Mouse (Mus musculus): Measurements from ENCODE around the gene Apmap. TPM values are rescaled to one million over a fixed set of nuclear protein-coding genes. Genes with fewer than 3 reads are reported as not detected.
A peak's percentile ranks its signal among the peaks of the same experiment; 100 is the strongest.

Apmap gene
- 34.2 and 34.9 TPM in 2 replicates for polyA plus RNA-seq (2016; fragmentation: Nextera tagmentation; extraction: Ambion mirVana)

DNA sequence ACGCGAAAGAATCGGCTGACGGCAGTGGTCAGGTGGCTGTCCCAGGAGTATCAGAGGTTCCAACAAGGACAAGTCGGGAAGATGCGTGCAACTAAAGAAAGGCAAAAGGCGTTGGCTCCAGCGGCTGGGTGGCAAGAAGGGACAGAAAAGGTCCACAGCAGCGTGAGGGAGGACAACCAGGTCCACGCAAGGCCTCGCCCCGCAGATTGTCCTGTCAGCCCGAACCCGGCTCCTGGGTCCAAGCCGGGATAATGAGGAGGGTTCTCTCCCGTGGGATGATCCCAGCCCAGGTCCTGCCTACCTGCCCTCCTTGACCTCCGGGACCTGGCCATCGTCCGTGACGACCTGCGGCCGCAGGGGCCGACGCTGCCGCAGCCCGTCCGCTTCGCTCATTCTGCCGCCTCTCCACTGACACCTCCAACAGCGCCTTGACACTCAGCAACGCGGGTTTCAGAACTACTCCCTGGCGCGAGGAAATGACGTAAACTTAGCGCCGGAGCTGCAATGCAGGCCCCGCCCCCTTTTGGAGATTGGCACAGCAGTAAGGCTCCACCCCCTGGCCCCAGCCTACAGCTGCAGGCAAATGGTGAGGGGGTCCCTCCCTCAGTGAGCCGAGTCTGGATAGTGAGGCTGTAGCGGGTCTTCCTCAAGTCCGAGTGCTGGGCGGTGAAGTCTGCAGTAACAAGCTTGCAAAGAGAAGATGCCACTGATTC is at the start of gene Apmap:
TSS of gene Apmap (minus strand) at position 481 of the 713 bp plus-strand sequence.
- under 1% methylated on average over 42 of the region's 42 CpGs for WGBS

DNA sequence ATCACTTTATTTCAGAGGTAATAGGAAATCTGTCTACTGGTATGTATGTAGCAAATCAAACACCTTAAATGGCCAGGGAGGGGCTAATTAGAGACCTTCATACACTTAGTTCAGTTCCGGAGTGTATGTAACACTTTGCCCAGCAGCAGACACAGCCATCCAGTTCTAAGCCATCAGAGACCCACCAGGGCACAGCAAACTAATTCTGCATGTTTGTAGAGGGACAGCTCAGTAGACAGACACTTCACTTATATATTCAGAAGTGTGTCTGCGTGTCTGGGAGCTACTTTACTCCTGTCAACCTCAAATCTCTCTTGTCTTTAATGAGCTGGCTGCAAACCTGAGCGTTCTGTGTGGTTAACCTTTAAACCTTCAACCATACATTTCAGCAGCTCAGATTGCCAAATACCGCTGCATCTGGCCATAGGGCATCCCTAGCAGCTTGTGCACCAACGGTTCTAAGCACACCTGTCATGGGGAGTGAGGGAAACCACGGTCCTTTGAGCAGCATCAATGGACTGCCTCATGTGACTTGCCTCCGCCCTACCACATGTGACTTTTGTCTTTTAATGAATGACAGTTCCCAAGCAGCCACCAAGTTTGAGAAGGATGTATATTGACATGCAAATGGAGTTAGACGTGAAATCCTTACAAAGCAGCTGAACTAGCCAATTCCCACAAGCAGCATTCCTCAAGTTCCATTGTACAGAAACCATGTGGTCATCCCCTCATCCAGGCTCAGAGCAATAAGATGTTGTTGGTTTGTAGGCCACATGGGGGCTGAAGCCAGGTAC is 48.8 kb upstream of the Apmap start:
- H3K27me3 ChIP-seq (ENCODE audit: poor library complexity, severe bottlenecking) = no peaks in the 10 kb centered on the region
- H3K4me3 ChIP-seq = no peak overlapping the region
- H3K36me3 ChIP-seq (replicated peaks) = no peaks in the 10 kb centered on the region; the same call in 1 of the 2 replicates
- peaks cover 17% of the 10 kb centered on the region for H3K4me1 ChIP-seq
- peak overlapping the region; percentile 62; the same call in 1 of the 2 replicates for H3K27ac ChIP-seq
- no peak for DNase-seq (ENCODE audit: extremely low spot score, low spot score)
- 65% methylated on average over 8 of the region's 8 CpGs for WGBS
- peaks cover 3% of the 10 kb centered on the region; the same call in 1 of the 2 replicates for H3K9me3 ChIP-seq

More for the DNA sequence above, at the start of gene Apmap:
- H3K27ac ChIP-seq = peak within 1 kb of the TSS; percentile 76
- H3K9me3 ChIP-seq = no peaks in the 10 kb centered on the region
- no peaks in the 10 kb centered on the region for H3K27me3 ChIP-seq (ENCODE audit: poor library complexity, severe bottlenecking)
- peaks cover 14% of the 10 kb centered on the region for H3K4me1 ChIP-seq
- peak within 1 kb of the TSS; percentile 91 for H3K4me3 ChIP-seq
- DNase-seq (ENCODE audit: extremely low spot score, low spot score) = peak; percentile 92
- no peaks in the 10 kb centered on the region for H3K36me3 ChIP-seq (replicated peaks)

DNA sequence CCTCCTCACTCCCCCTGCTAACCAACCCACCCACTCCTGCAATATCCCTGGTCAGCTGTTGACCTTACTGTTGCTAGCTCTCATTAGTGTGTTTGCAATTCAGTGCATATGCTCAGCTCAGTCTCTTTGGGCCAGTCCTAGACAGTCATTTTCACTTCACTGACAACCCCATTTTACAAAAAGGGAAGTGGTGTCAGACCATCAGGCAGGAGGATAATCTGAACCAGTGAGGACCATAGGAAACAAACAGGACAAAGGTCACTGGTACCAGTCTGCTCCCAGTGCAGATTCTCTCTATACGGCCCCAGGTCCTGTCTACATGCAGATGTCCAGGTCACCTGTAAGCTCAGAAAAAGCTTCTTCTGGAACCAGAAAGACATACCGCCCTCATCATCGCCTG is 47.7 kb upstream of the Apmap start:
- Histone ChIP-seq H3K4me3 (no peak overlapping the region), H3K27me3 (ENCODE audit: poor library complexity, severe bottlenecking) (no peaks in the 10 kb centered on the region), H3K27ac (peak overlapping the region; percentile 62; the same call in 1 of the 2 replicates), H3K4me1 (peaks cover 22% of the 10 kb centered on the region), H3K36me3 (replicated peaks) (no peaks in the 10 kb centered on the region; the same call in 1 of the 2 replicates), H3K9me3 (peaks cover 3% of the 10 kb centered on the region; the same call in 1 of the 2 replicates)
- DNase-seq (ENCODE audit: extremely low spot score, low spot score) = no peak
- 93% methylated on average over 3 of the region's 3 CpGs for WGBS

DNA sequence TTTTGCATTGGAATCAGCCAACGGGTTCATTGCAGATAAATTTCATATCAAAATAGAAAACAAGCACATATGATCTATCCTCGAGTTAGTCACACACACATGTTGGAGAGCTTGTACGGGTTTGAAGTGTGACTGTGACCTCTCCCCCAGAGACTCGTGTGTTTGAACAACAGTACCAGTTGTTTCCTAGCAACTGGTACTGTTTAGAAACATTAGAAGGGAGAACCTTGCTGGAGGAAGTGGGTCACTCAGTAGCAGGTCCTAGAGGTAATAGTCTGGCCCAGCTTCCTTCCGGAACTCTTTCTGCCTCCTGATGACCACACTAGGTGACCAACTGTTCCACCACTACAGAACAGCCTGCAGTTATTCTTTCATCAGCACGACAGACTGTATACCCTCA is 46.9 kb upstream of the Apmap start:
- H3K27me3 ChIP-seq (ENCODE audit: poor library complexity, severe bottlenecking) = no peaks in the 10 kb centered on the region
- no peak for DNase-seq (ENCODE audit: extremely low spot score, low spot score)
- no peak overlapping the region for H3K4me3 ChIP-seq
- H3K27ac ChIP-seq = no peak overlapping the region
- H3K36me3 ChIP-seq (replicated peaks) = no peaks in the 10 kb centered on the region; the same call in 1 of the 2 replicates
- WGBS = 87% methylated on average over 6 of the region's 6 CpGs
- peaks cover 30% of the 10 kb centered on the region for H3K4me1 ChIP-seq
- peaks cover 3% of the 10 kb centered on the region; the same call in 1 of the 2 replicates for H3K9me3 ChIP-seq

DNA sequence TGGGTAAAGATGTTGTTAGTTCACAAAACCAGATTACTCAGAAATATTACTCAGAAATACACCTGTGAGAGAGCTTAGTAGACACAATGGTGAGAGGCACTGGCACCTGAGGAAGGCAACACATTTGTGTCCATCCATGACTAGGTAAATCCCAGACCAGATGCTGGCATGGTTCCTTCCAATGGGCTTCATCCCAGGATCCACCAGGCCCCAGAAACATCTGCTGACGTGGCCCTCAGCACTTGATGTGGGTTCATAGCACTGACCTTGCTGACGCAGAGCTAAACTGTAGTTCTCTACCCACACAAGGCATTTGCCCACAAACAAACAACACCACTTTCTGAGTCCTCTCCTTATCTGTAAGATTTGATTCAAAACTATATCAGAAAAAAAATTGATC is 46.4 kb upstream of the Apmap start:
- WGBS = 87% methylated on average over 2 of the region's 2 CpGs
- Histone ChIP-seq H3K4me1 (peaks cover 35% of the 10 kb centered on the region), H3K27me3 (ENCODE audit: poor library complexity, severe bottlenecking) (no peaks in the 10 kb centered on the region), H3K27ac (no peak overlapping the region), H3K9me3 (peaks cover 3% of the 10 kb centered on the region; the same call in 1 of the 2 replicates), H3K36me3 (replicated peaks) (no peaks in the 10 kb centered on the region; the same call in 1 of the 2 replicates), H3K4me3 (no peak overlapping the region)
- no peak for DNase-seq (ENCODE audit: extremely low spot score, low spot score)

DNA sequence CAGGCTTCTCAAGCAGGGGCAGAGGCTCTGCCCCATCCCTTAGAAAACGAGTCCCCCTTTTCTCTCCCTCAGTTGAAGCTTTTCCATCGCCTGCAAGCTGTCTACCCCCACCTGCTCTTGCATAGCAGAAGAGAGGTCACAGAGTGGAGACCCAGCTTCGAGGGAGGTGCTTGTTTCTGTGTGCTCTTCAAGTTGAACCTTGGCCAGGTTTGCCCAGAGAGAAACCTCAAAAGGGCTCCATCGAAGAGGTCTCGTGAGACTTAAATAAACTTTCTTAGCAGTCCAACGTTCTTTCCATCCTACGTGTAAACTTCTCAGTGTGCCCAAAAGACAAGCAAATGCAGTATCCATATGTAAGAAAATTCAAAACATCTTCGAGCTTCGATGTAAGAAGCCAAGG is 43.0 kb upstream of the Apmap start:
- peaks cover 3% of the 10 kb centered on the region; the same call in 1 of the 2 replicates for H3K9me3 ChIP-seq
- H3K27me3 ChIP-seq (ENCODE audit: poor library complexity, severe bottlenecking) = no peaks in the 10 kb centered on the region
- H3K36me3 ChIP-seq (replicated peaks) = no peaks in the 10 kb centered on the region
- peak overlapping the region; percentile 72 for H3K27ac ChIP-seq
- DNase-seq (ENCODE audit: extremely low spot score, low spot score) = no peak
- no peak overlapping the region for H3K4me3 ChIP-seq
- H3K4me1 ChIP-seq = peaks cover 38% of the 10 kb centered on the region
- WGBS = 71% methylated on average over 9 of the region's 9 CpGs

DNA sequence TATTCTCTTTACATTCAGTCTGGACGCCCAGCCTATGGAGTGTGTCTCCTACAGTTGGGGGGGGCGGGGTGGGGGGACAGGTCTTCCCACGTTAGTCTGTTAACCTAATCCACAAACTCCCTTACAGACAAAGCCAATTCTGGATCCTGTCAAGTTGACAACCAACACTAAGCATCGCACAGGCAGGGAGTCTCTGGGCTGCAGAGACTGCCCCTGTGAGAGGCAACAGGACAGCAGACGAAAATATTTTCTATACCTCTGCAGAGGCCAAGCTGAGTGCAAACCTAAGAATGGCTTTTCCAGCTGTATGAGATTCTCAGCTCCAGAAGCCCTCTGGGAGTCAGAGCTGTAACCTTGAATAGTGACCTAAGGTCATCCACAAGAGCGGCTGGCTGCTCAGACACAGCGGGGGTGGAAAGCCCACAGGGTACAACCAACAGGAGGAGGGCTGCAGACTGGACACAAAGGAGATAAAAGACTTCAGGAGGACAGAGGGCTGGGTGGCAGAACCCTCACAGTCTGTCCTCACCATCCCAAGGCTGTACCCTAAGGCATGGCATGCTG is 42.2 kb upstream of the Apmap start:
- H3K27me3 ChIP-seq (ENCODE audit: poor library complexity, severe bottlenecking) = no peaks in the 10 kb centered on the region
- peaks cover 3% of the 10 kb centered on the region; the same call in 1 of the 2 replicates for H3K9me3 ChIP-seq
- H3K36me3 ChIP-seq (replicated peaks) = no peaks in the 10 kb centered on the region
- peaks cover 37% of the 10 kb centered on the region for H3K4me1 ChIP-seq
- WGBS = 18% methylated on average over 7 of the region's 7 CpGs
- peak overlapping the region; percentile 72 for H3K27ac ChIP-seq
- H3K4me3 ChIP-seq = no peak overlapping the region
- DNase-seq (ENCODE audit: extremely low spot score, low spot score) = no peak

DNA sequence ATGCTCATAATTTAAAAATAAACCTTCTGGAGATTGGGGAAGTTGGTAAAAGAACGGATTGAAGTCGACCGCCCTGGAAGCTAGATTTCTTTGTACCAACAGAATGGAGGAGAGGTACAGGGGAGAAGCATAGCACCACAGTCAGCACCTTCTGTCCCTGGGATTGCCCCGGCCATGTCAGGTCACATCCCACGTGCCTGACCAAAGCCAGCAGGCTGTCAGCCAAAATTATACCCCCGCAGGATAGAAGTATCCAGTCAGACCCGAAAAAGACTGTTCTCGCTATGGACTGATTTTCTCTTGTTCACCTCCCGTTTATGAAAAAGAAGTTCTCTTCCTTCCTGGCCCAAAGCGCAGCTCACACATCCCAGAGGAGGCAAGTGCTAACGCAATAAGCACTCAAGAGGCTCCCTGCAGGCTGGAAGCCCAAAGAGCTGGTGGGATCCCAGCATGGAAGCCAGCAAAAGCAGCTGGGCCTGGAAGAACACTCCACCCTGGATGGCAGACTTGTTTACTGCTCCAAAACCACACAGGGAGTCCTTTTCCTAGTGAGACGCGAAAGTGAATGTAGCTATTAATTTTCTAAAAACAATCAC is 40.0 kb upstream of the Apmap start:
- Histone ChIP-seq H3K4me1 (peaks cover 53% of the 10 kb centered on the region), H3K9me3 (no peaks in the 10 kb centered on the region), H3K27ac (peak overlapping the region; percentile 13; the same call in 1 of the 2 replicates), H3K36me3 (replicated peaks) (no peaks in the 10 kb centered on the region), H3K27me3 (ENCODE audit: poor library complexity, severe bottlenecking) (no peaks in the 10 kb centered on the region), H3K4me3 (no peak overlapping the region)
- DNase-seq (ENCODE audit: extremely low spot score, low spot score) = no peak
- 65% methylated on average over 13 of the region's 13 CpGs for WGBS

DNA sequence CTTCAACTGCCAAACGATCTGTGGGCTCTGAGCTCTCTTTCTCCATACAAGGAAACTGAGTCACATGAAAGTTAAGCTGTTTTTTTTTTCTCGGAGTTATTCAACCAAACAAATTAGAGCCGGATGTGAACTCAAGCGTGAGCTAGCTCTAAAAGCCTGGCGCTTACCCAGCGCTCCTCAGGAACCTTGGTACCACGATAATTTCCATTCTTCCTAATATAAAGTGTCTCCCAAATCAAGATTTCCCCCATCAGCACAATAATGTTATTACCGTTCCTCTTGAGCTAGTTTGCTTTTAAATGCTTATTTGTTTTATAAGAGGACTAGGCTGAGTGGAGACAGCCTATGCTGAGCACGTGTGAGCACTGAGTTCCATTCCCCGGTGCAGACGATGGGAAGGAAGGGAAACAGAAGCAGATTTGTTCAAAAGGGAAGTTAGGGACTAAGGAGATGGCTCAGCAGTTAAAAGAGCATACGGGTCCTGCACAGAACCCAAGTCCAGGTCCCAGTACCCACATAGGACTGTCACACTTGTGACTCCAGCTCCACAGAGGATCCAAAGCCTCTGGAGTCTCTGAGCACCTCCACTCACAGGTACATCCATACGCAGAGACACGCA is 39.4 kb upstream of the Apmap start:
- Histone ChIP-seq H3K4me1 (peaks cover 59% of the 10 kb centered on the region), H3K36me3 (replicated peaks) (no peaks in the 10 kb centered on the region), H3K27me3 (ENCODE audit: poor library complexity, severe bottlenecking) (no peaks in the 10 kb centered on the region), H3K4me3 (no peak overlapping the region), H3K27ac (peak overlapping the region; percentile 13; the same call in 1 of the 2 replicates), H3K9me3 (no peaks in the 10 kb centered on the region)
- DNase-seq (ENCODE audit: extremely low spot score, low spot score) = no peak
- WGBS = 79% methylated on average over 14 of the region's 14 CpGs

DNA sequence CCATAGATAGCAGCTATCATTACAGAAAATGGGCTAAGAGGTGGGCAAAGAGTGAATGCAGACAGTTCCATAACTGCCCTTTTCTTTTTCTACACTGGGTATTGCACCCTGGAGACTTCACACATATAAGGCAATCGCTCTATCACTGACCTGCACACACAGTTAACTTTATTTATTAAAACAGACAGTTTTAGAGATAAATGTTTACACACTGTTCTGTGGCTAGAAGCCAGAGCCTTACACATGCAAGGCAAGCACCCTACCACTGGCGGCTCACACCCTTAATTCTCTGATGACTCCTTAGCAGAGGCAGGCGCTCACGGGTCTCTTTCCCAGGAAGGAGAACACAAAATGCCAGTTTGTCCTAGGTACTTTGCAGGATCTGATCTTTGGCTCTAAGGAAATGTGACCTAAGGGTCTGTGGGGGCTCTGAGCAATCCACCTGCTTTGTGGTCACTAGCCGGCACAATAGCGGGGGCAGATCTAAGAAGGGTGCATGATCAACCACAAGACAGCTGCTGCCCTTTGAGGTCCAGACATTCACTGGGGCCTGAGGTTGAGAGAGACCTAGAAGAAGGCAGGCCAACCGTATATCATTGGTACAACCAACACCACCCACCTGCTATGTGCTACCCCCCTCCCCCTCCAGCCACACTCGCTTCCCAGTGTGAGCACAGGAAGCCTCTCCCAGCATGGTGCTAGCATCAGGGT is 38.2 kb upstream of the Apmap start:
- DNase-seq (ENCODE audit: extremely low spot score, low spot score) = no peak
- WGBS = 92% methylated on average over 8 of the region's 8 CpGs
- peak overlapping the region; percentile 11; the same call in 1 of the 2 replicates for H3K27ac ChIP-seq

DNA sequence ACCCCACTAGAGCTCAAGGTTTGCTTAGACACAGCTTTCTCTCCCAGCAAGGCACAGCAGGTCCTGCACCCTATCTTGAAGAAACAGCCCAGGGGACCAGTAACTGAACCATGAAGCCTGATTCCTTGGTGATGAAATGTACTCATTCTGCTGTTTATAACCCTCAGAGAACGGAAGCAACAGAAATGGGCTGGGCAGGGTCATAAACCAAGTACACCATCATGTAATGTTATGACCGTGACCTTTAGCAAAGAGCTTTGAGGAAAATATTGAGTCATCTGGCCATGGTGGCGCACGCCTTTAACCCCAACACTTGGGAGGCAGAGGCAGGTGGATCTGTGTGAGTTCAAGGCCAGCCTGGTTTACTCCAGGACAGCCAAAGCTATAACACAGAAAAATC is 36.9 kb upstream of the Apmap start:
- Histone ChIP-seq H3K9me3 (no peaks in the 10 kb centered on the region), H3K4me3 (no peak overlapping the region), H3K4me1 (peaks cover 51% of the 10 kb centered on the region), H3K36me3 (replicated peaks) (no peaks in the 10 kb centered on the region), H3K27me3 (ENCODE audit: poor library complexity, severe bottlenecking) (no peaks in the 10 kb centered on the region), H3K27ac (peak overlapping the region; percentile 86)
- 94% methylated on average over 4 of the region's 4 CpGs for WGBS
- no peak for DNase-seq (ENCODE audit: extremely low spot score, low spot score)

More for the DNA sequence above, 38.2 kb upstream of the Apmap start:
- H3K4me1 ChIP-seq = peaks cover 64% of the 10 kb centered on the region
- no peaks in the 10 kb centered on the region for H3K27me3 ChIP-seq (ENCODE audit: poor library complexity, severe bottlenecking)
- no peak overlapping the region for H3K4me3 ChIP-seq
- no peaks in the 10 kb centered on the region for H3K36me3 ChIP-seq (replicated peaks)
- no peaks in the 10 kb centered on the region for H3K9me3 ChIP-seq
